Mouse (Mus musculus): Measurements from ENCODE around the gene Dmbt1. TPM values are rescaled to one million over a fixed set of nuclear protein-coding genes. Genes with fewer than 3 reads are reported as not detected.
"Not testable (repeated sequence)": the region's sequence is repeated elsewhere in the genome, so short reads cannot be mapped to it uniquely, and the experiment has no call there.

The Dmbt1 gene
- total and polyA plus RNA-seq, 3 experiments = not detected

GRCm38 (mm10) chr7:131054808-131055370, 23.0 kb downstream of the Dmbt1 start:
- no peak for DNase-seq (ENCODE audit: extremely low read depth)

GRCm38 (mm10) chr7:131057918-131058317, 26.1 kb downstream of the Dmbt1 start:
- H3K9me3 ChIP-seq (replicated peaks; ENCODE audit: low read length); dilution Hi-C loops (cut with MboI; ENCODE audit: extremely low pct_ligation_motif_present, extremely low pct_unique_long_range_greater_than_20kb, low sequenced_read_pairs); DNase-seq (ENCODE audit: extremely low read depth); H3K4me2 ChIP-seq (ENCODE audit: insufficient read depth, low read depth, poor library complexity, severe bottlenecking); in situ Hi-C loops (cut with MboI; ENCODE audit: low pct_ligation_motif_present, low pct_unique_long_range_greater_than_20kb, low sequenced_read_pairs); H3K79me2 ChIP-seq (replicated peaks; ENCODE audit: control insufficient read depth, extremely low read depth, insufficient read depth, poor library complexity, severe bottlenecking); H3K36me3 ChIP-seq (replicated peaks in 1 of 2; ENCODE audit: control insufficient read depth in 1 of 2, insufficient read depth in 1 of 2, low read length in 1 of 2); H3K9ac ChIP-seq (ENCODE audit: insufficient read depth, low read depth); H3K27ac ChIP-seq (ENCODE audit: insufficient read depth, low read depth); H3K4me3 ChIP-seq (replicated peaks in 1 of 3; ENCODE audit: low read depth in 2 of 3, low read length in 2 of 3, poor library complexity in 1 of 3); H3K4me1 ChIP-seq (ENCODE audit: control insufficient read depth in 1 of 2, insufficient read depth in 2 of 2): not testable (repeated sequence)
- H3K27me3 ChIP-seq (replicated peaks) = peaks cover 36% of the 10 kb centered on the region

More at GRCm38 (mm10) chr7:131054808-131055370, 23.0 kb downstream of the Dmbt1 start:
- Histone ChIP-seq H3K4me1 (ENCODE audit: control insufficient read depth in 1 of 2, insufficient read depth in 2 of 2) (no peaks in the 10 kb centered on the region), H3K9ac (ENCODE audit: insufficient read depth, low read depth) (no peak overlapping the region), H3K27ac (ENCODE audit: insufficient read depth, low read depth) (no peak overlapping the region), H3K9me3 (replicated peaks; ENCODE audit: low read length) (no peaks in the 10 kb centered on the region), H3K4me2 (ENCODE audit: insufficient read depth, low read depth, poor library complexity, severe bottlenecking) (no peak overlapping the region), H3K4me3 (replicated peaks in 1 of 3; ENCODE audit: low read depth in 2 of 3, low read length in 2 of 3, poor library complexity in 1 of 3) (no peak overlapping the region), H3K27me3 (replicated peaks) (peaks cover 50% of the 10 kb centered on the region), H3K36me3 (replicated peaks in 1 of 2; ENCODE audit: control insufficient read depth in 1 of 2, insufficient read depth in 1 of 2, low read length in 1 of 2) (no peaks in the 10 kb centered on the region), H3K79me2 (replicated peaks; ENCODE audit: control insufficient read depth, extremely low read depth, insufficient read depth, poor library complexity, severe bottlenecking) (no peaks in the 10 kb centered on the region)
- dilution Hi-C loops (cut with MboI; ENCODE audit: extremely low pct_ligation_motif_present, extremely low pct_unique_long_range_greater_than_20kb, low sequenced_read_pairs) (no loop called here), in situ Hi-C loops (cut with MboI; ENCODE audit: low pct_ligation_motif_present, low pct_unique_long_range_greater_than_20kb, low sequenced_read_pairs) (no loop called here)
- TF ChIP-seq KAT2A (IDR thresholded peaks at IDR 0.05; ENCODE audit: insufficient replicate concordance, low read length) (no peak), JUND (conservative IDR thresholded peaks at IDR 0.05; ENCODE audit: low read depth, low read length) (no peak), CTCF (conservative IDR thresholded peaks at IDR 0.05 in 1 of 2, IDR thresholded peaks at IDR 0.05 in 1 of 2; ENCODE audit: low read depth in 2 of 2, low read length in 2 of 2) (peak; percentile 46 to 55)

DNA sequence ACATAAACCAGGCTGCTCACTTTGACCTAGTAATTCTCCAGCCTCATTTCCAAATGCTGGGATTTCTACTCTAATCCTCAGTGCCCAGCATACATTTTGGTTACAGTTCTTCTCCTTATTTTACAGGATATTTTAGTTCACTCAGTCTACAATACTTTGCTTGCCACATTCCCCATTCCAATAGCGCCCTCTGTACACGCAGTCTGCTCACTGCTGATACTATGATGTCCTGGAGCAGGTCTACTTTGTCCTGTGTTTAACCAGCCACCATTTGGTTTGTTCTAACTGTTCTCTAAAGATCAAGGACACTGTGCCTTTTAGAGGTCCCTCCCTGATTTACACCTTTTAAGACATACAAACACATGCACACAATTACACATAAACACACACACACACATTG, 28.0 kb downstream of the Dmbt1 start:
- H3K4me3 ChIP-seq (replicated peaks in 1 of 3; ENCODE audit: low read depth in 2 of 3, low read length in 2 of 3, poor library complexity in 1 of 3); DNase-seq (ENCODE audit: extremely low read depth); H3K9ac ChIP-seq (ENCODE audit: insufficient read depth, low read depth); in situ Hi-C loops (cut with MboI; ENCODE audit: low pct_ligation_motif_present, low pct_unique_long_range_greater_than_20kb, low sequenced_read_pairs); H3K36me3 ChIP-seq (replicated peaks in 1 of 2; ENCODE audit: control insufficient read depth in 1 of 2, insufficient read depth in 1 of 2, low read length in 1 of 2); H3K9me3 ChIP-seq (replicated peaks; ENCODE audit: low read length); H3K4me1 ChIP-seq (ENCODE audit: control insufficient read depth in 1 of 2, insufficient read depth in 2 of 2); H3K27ac ChIP-seq (ENCODE audit: insufficient read depth, low read depth); H3K4me2 ChIP-seq (ENCODE audit: insufficient read depth, low read depth, poor library complexity, severe bottlenecking); dilution Hi-C loops (cut with MboI; ENCODE audit: extremely low pct_ligation_motif_present, extremely low pct_unique_long_range_greater_than_20kb, low sequenced_read_pairs); H3K79me2 ChIP-seq (replicated peaks; ENCODE audit: control insufficient read depth, extremely low read depth, insufficient read depth, poor library complexity, severe bottlenecking): not testable (repeated sequence)
- H3K27me3 ChIP-seq (replicated peaks) = peaks cover 24% of the 10 kb centered on the region

- Histone ChIP-seq H3K9me3 (replicated peaks; ENCODE audit: low read length) (no peaks in the 10 kb centered on the region), H3K36me3 (replicated peaks in 1 of 2; ENCODE audit: control insufficient read depth in 1 of 2, insufficient read depth in 1 of 2, low read length in 1 of 2) (no peaks in the 10 kb centered on the region), H3K9ac (ENCODE audit: insufficient read depth, low read depth) (no peak overlapping the region), H3K27me3 (replicated peaks) (peaks cover 22% of the 10 kb centered on the region), H3K79me2 (replicated peaks; ENCODE audit: control insufficient read depth, extremely low read depth, insufficient read depth, poor library complexity, severe bottlenecking) (no peaks in the 10 kb centered on the region), H3K4me2 (ENCODE audit: insufficient read depth, low read depth, poor library complexity, severe bottlenecking) (no peak overlapping the region), H3K27ac (ENCODE audit: insufficient read depth, low read depth) (no peak overlapping the region), H3K4me1 (ENCODE audit: control insufficient read depth in 1 of 2, insufficient read depth in 2 of 2) (no peaks in the 10 kb centered on the region), H3K4me3 (replicated peaks in 1 of 3; ENCODE audit: low read depth in 2 of 3, low read length in 2 of 3, poor library complexity in 1 of 3) (no peak overlapping the region)
- in situ Hi-C loops (cut with MboI; ENCODE audit: low pct_ligation_motif_present, low pct_unique_long_range_greater_than_20kb, low sequenced_read_pairs) = no loop called here
- dilution Hi-C loops (cut with MboI; ENCODE audit: extremely low pct_ligation_motif_present, extremely low pct_unique_long_range_greater_than_20kb, low sequenced_read_pairs) = no loop called here
- DNase-seq (ENCODE audit: extremely low read depth) = no peak
- TF ChIP-seq CTCF (conservative IDR thresholded peaks at IDR 0.05 in 1 of 2, IDR thresholded peaks at IDR 0.05 in 1 of 2; ENCODE audit: low read depth in 2 of 2, low read length in 2 of 2) = peak; percentile 14 to 49; a peak in 2 of 4 replicates
- no peak for TF ChIP-seq NRF1 (IDR thresholded peaks at IDR 0.05; ENCODE audit: low read depth, low read length)
- no peak for TF ChIP-seq CHD1 (IDR thresholded peaks at IDR 0.05; ENCODE audit: low read depth, low read length)
- no peak for TF ChIP-seq MEF2A (IDR thresholded peaks at IDR 0.05; ENCODE audit: borderline replicate concordance, low read depth, low read length)
- TF ChIP-seq JUN (IDR thresholded peaks at IDR 0.05; ENCODE audit: insufficient read depth, low read depth, low read length) = no peak
Observed at GRCm38 (mm10) chr7:131062541-131062940, 30.7 kb downstream of the Dmbt1 start.
